Mouse (Mus musculus): ENCODE measurements at regions not wholly inside any gene's neighbourhood (a gene's known extent, or its start where the extent isn't known, plus 50 kb on each side); places are given as distances from the start of the nearest gene placed in this dataset.
"Not testable (repeated sequence)": the region's sequence is repeated elsewhere in the genome, so short reads cannot be mapped to it uniquely, and the experiment has no call there.

DNA sequence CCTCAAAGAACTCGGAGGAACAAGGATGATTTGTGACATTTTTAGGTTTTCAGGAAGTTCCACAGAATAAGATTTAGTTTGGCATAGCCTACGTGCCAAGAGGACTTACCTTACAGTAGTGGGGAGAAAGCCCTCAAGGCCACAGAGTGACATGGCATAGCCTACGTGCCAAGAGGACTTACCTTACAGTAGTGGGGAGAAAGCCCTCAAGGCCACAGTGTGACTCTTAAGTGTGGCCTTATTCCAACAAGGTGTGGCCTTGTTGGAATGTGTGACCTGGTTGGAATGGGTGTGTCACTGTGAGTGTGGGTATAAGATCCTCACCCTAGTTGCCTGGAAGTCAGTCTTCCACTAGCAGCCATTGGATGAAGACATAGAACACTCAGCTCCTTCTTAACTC is 206.7 kb downstream of the Diras2 start:
- DNase-seq (ENCODE audit: low read depth) = not testable (repeated sequence)

DNA sequence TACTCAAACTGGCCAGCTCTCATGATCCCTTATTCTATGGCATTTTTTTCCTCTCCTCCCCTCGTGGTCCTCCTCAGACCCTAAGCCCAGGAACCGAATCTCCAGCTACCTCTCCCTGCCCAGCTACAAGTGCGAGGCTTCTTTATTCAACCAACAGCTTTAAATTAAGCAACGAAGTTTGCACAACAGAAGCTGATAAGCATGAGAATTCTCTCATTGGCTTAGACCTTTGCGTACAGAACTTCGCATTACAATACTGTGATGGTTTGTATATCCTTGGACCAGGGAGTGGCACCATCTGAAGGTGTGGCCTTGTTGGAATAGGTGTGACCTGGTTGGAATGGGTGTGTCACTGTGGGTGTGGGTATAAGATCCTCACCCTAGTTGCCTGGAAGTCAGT is 205.4 kb downstream of the Diras2 start:
- DNase-seq (ENCODE audit: low read depth) = not testable (repeated sequence)

DNA sequence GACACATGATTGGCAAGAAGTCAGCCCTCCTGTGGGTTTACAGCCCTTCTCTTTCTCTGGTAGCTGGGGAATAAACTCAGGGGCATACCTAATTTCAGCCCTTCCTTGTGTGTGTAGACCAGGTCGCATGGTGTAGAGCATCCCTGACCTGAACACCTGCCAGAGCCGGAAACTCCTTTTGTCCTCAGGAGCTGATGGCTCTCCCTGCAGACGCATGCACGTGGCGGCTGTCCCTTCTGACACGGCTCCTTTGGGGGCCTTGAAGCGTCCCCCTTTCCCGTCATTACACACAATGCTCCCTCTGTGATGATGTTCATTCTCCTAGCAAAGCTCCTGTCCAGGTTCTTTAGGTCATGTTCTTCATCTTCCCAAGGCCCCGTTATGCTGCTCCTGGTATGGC is 203.3 kb downstream of the Diras2 start:
- DNase-seq (ENCODE audit: low read depth) = no peak

DNA sequence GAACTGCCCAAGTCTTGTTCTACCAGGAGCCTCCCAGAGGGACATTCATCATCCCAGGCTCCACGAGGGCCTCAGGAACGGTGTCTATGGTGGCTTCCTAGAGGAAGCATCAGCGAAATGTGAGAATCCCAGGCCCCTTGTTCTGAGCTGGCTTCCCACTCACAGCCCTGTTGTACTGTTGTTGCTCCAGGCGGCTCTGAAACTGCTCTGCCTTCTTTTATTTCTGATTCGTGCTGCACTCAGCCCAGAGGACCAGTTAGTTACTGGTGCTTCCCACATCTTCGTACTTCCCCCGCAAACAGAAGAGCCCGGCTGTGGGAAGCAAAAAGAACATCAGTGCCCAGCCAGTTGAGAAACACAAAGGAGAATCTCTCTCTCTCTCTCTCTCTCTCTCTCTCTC is 202.3 kb downstream of the Diras2 start:
- DNase-seq (ENCODE audit: low read depth) = no peak

DNA sequence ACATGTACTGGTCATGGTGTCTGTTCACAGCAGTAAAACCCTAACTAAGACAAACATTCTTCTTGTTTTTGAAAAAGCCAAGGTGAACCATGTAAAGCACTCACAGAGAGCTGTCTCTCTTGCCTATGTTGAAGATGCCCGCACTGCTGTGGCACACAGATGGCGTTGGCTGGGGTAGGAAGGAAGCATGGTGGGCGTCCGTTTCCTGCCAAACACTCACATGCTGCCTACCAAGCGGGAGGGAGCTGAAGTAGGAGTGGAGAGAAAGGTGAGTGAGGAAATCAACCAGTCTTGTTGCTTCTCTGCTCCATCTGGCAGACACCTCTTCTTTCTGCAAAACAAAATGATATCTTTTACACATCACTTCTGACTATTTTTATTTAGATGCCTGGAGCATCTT is 200.0 kb downstream of the Diras2 start:
- no peak for DNase-seq (ENCODE audit: low read depth)

DNA sequence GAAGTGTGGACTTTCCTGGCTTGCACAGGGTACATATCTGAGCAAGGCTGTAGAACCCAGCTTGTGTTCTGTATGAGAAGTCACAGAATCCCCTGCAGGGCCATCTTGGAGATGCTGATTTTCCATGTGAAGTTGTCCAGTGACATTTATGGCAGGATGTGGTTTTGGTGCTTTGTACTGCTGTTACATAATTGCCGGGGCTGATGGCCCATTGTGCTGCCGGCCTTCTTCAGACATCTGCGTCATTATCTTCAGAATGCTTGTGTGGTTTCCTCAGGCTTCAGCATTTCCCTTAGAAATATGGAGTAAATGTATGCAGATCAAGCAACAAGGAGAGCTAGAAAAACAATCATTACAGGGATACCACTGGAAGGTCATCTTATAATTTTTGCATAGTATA is 196.1 kb downstream of the Diras2 start:
- no peak for DNase-seq (ENCODE audit: low read depth)

DNA sequence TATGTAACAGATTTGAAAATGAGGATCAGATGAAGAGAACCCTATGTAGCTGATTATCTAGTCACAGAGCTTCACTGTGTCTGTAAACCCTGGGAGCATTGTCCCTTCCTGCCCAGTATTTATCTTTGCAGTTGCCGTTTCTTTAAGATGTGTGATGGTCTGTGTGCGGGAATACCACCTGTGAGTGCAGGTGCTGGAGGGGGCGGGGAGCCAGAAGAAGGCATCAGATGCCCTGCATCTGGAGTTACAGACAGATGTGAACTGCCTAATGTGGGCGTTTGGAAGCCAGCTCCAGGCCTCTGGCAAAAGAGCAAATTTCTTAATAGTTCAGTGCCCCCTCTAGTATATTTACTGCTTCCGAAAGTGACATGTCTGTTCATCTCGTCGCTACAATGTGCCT is 193.1 kb downstream of the Diras2 start:
- no peak for DNase-seq (ENCODE audit: low read depth)

DNA sequence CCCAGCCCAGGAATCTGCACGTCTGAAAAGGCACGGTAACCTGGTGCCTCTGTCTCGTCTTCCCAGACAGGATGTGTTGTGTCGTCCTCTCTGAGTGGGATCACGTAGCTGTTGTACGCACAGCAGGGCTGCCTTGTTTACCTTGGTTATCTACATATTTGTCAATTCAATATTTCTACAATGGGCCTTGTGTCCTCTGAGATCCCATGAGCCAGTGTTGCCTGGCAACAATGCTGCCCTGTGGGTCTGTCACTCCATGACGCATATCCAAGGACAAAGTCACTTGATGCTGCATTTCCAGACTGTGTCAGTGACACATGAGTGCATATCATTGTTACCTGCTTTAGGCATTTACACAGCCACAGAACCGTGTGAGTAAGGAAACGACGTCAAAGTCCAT is 191.9 kb downstream of the Diras2 start:
- no peak for DNase-seq (ENCODE audit: low read depth)

DNA sequence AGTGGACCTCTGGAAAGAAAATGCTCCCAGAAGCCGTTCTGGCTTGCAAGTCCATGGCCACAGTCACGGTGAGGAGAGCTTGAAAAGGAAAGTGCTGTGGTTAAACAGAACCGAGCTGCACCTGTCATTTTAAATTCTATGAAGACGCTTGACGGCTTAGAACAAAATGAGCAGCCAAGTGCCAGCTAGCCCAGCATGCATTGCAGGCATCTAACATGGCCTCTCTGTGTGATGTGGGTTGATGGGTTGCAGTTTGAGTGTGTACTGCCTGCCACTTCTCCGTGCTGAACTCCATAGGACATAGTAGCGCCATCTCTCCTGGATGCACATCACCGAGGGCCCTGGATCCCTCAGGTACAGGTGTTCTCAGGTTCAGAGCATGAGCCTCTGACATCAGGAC is 189.1 kb downstream of the Diras2 start:
- no peak for DNase-seq (ENCODE audit: low read depth)

DNA sequence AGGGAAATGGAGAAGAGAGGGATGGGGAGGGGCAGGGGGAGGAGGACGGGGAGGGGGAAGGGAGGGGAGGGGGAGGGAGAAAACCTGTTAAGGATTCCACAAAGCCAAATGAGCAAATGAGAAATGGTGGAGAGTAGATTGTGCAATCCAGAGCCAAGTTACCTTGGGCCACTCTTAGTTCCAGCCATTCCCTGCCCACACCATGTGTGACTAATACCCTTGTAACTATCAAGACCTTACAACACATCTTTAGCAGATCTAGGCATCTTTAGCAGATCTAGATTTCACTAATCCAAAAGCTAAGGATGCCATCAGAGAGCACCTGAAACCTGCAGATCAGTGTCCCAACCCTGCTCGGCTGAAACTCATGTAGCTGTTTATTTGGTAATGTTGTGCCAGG is 186.7 kb downstream of the Diras2 start:
- no peak for DNase-seq (ENCODE audit: low read depth)

DNA sequence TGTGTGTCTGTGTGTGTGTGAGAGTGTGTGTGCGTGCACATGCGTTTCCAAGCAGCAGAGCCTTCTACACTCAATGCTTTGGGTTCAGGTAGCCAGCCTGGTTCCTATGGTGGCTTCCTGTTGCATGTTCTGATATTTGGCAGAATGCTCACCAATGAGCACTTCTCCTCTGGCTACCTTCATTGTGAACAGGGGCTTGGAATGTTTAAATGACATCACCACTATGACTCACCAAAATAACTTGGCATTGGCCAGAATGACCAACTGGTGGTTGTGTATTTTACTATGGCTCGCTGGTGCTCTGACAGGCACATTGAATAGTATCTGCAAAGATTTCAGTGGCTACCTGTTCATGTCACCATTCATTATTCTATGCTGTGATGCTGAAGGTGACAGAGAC is 186.2 kb downstream of the Diras2 start:
- peak; percentile 21 for DNase-seq (ENCODE audit: low read depth)

DNA sequence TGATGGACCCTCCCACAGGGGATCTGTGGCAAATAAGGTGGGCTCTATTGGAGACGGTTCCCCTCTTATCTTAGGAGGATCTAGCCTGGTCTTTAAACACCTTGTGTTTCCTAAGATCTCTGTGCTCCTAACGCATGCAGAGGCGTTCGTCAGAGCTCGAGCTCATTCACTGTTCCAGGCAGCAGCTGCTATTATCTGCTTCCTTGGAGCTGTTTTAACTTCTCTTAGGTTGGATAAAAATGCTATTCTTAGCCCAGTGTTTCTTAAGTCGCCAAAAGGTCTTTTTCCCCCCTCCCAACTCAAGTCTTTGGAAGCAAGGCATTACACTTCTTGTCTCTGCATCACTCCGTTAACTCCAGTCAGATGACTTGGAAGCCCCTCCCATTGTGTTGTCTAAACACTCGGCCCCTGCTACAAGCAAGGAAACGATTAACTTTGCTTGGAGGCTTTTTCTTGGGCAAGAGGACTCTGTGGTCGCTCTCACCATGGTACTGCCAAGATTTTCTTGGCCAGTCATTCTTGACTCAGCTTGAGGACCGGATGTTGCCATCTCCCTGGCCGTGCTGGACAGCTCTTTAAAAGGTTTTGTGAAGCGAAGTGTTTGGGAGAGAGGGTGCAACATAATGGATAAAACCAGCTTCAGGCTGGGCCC is 185.6 kb downstream of the Diras2 start:
- peak; percentile 62 for DNase-seq (ENCODE audit: low read depth)

DNA sequence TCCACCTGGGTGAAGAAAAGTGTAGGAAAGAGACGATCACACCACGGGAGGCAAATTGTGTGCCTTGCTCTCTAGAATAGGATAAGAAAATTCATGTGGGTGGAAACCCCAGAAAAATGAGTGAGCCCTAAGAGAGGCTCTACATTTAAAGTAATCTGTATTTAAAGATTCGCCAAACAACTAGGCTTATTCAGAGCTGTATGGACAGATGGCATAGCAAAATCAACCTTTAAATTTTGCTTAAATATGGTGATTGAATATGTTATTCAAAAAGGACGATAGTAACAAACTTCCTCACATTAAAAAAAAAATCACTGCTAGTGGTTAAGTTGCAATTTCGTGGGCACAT is 185.1 kb downstream of the Diras2 start:
- no peak for DNase-seq (ENCODE audit: low read depth)

DNA sequence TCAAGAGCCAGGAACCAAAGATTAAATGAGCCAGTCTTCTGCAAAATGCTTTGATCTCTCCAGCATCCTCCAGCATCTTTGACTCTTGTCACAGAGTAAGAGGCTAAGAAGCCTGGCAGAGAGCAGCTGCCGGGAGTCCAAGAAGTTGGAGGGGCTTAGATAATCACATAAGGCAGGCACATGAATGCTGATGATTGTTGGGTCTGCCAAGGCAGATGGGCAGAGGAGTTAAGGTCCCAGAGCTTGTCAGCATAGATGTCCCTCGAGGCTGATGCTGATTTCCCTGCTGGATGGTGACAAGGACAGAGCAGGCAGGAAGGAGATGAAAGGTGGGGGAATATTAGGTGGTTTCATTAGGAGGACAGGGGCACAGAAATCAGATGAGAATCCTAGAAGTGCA is 183.4 kb downstream of the Diras2 start:
- no peak for DNase-seq (ENCODE audit: low read depth)

DNA sequence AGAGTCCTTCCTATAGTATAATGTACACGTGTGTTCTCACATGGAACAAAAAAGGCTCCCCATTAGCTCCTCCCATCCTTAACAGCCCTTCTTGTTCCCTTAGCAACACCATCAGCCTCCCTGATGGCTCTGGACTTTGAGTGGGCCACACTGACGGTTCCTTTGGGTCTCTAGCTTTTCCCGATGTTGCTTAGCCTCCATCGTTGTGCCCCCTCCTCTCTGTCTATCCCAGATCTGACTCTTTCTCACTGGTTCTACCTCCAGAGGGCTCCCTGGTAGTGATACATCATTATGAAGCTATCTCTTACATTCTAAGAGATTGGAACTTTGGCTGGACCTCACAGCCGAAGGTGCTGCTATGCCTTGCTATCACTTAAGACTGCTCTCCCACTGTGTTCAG is 181.5 kb downstream of the Diras2 start:
- no peak for DNase-seq (ENCODE audit: low read depth)

DNA sequence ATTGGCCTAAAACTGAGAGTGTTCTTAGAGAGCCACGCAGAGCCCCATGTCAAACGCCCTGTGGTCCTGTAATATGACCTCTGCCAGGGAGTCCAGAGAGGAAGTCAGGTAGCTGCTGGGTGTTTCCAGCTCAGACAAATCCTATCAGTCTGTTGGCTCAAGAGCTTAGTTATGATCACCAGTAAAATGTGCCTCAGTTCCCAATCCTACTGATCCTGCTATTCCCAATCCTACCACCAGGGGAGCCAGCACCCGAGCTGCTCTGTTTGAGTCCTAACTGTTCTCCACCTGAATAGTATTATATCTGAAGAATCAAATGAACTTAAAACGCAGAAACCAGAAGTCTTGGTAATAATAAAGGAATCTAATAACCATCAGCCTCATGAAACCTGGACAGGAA is 178.5 kb downstream of the Diras2 start:
- no peak for DNase-seq (ENCODE audit: low read depth)

DNA sequence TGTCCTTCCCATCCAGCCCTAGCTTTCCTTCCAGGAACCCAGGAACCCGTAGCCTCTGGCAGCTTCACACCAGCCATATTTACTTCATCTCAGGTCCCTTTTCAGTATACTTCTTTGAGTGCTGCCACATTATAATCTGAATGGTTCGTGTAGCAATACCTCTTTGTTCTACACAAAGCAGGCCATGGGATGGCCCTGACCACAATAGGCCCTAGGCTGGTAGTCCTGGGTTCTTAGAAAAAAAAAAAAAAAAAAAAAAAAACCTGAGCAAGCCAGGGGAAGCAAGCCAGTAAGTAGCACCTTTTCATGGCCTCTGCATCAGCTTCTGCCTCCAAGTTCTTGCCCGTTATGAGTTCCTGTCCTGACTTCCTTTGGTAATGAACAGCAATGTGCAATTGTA is 177.6 kb downstream of the Diras2 start:
- DNase-seq (ENCODE audit: low read depth) = no peak

DNA sequence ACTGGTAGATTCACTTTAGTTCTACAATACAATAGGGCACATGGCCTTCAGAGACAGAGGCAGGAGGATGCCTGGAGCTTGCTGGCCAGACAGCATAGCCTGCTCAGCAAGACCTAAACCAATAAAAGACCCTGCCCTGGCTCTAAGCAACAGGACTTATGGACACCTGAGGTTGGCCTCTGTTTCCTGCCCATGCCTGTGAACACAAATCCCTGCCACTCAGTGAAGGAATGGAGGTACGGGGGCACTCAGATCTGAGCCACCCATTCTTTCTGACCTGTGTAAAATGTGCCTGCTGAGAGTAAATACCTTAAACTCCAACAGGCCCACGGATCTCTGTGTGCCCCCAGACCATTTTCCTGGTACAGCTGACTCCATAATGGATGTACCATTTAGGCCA is 177.1 kb downstream of the Diras2 start:
- no peak for DNase-seq (ENCODE audit: low read depth)

DNA sequence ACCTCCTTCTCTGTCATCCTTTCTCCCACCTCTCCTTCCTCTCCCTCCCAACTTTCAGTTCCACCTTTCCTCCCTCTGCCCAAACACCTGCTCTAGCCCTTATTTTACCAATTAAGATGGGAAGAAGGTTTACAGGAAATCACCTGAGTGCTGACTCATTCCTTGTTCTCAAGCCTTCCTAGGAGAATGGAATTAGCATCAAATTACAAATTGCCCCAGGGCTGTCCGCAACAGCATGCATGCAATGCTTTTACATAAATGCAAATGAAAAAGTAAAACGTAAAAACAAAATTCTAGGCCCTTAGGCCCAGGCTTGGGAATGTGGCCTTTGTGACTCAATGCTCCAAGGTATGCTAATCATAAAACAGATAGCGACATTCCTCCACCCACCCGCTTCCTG is 175.2 kb downstream of the Diras2 start:
- not testable (repeated sequence) for DNase-seq (ENCODE audit: low read depth)

DNA sequence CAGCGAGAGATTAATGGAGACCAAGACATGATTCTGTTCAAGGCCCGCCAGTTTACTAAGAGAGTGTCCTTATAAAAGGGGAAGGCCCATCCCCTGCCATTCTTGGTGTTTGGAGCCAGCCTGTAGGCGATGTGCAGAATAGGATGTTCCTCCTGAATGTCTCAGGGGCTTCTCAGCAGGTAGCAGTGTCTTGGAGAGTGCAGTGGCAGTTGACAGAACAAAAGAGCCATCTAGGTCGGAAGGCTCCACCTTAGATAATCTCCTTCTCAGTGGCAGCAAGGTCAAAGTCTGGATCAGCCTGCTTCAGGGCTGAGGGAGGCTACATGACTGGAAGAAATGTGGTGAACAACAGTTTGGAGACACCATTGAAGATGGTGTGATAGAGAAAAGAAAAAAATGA is 171.7 kb downstream of the Diras2 start:
- not testable (repeated sequence) for DNase-seq (ENCODE audit: low read depth)

DNA sequence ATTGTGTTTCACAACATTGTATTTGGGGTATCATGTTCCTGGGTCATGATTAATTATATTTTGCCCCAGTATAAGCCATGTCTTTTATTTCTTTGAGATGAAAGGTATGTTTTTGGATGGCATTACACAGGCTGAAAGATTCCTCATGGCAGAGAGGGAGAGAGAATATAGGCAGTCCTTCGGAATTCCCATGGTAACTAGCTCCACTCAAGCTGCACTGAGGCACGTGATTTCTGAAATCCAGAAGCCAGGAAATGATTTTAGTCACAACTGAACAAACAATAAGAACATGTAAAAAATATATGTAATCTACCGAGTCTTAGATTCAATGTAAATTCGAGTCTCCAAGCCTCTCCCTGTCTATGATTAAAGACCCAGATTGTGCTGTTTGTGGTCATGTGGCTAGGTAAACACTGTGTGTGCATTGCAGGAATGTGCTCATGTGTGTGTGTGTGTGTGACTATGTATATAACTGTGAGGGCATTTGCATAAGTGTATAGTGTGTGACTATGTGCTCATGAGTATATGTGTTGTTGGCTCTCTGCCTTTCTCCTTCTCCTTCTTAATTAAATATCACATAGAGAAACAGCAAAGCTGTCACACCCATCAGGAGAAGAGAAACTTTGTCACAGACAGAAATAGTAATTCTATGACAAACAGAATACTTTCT is 169.8 kb downstream of the Diras2 start:
- no peak for DNase-seq (ENCODE audit: low read depth)

DNA sequence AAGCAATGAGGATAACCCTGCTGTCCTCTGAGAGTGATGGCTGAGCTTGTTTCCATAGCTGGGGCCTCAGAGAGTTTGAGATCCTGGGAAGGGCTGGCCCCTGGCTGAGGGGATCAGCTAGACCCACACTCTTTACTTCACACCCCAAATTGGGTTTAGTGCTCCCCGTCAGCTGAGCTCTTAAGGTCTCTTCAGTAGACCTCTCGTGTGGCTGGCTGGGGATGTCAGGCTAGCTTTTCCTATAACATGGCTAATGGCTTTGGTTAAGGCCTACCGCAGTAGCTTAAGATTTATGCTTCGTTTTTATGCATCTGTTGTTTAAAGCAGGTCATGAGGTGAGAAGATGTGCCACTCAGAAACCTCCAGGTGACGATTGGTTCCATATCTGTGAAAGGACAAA is 168.8 kb downstream of the Diras2 start:
- DNase-seq (ENCODE audit: low read depth) = no peak

DNA sequence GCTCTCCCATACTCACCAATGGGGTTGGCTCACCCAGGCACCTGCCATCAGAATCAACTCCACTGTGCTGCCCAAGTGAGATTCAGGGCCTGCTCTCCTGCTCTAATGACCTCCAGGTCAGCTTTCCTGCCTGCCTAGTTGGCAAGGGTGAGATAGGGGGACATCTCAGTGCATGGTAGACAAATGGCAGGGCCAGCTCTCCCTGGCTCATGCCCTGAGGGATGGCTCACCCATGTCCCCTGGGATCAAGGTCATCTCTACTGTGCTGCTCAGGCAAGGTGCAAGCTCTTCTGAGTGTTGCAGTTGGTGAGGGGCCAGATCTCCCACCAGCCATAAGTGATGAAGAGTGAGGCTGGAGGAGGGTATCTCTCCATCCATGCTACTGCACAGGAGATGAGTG is 161.2 kb downstream of the Diras2 start:
- no peak for DNase-seq (ENCODE audit: low read depth)

DNA sequence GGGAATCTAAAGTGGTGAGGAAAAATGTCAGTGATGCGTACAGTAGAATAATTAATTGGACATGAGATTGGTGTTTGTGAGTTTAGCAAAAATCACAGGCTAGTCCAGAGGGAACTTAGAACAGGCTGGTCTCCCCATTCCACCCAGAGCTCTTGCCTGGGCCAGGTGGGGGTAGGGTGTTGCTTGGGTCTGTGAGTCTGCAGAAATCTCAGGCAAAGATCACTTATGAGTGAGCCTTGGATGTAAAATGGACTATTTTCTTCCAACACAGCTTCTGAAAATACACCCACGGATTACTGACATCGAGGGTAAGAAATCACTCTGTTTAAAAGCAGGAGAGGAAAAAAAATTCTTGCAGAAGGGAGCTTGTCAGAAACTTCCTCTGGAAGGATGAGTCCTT is 159.1 kb downstream of the Diras2 start:
- DNase-seq (ENCODE audit: low read depth) = no peak
